Mouse (Mus musculus) kidney, adult 8-10 months (tissue): ENCODE results near the gene BC037034.
A peak's percentile ranks its signal among the peaks of the same experiment; 100 is the strongest.

Source experiments
- DNase-seq, 2 experiments: peaks; one replicate each; pipeline ENCODE4 v3.0.0; 2022

The BC037034 gene

DNA sequence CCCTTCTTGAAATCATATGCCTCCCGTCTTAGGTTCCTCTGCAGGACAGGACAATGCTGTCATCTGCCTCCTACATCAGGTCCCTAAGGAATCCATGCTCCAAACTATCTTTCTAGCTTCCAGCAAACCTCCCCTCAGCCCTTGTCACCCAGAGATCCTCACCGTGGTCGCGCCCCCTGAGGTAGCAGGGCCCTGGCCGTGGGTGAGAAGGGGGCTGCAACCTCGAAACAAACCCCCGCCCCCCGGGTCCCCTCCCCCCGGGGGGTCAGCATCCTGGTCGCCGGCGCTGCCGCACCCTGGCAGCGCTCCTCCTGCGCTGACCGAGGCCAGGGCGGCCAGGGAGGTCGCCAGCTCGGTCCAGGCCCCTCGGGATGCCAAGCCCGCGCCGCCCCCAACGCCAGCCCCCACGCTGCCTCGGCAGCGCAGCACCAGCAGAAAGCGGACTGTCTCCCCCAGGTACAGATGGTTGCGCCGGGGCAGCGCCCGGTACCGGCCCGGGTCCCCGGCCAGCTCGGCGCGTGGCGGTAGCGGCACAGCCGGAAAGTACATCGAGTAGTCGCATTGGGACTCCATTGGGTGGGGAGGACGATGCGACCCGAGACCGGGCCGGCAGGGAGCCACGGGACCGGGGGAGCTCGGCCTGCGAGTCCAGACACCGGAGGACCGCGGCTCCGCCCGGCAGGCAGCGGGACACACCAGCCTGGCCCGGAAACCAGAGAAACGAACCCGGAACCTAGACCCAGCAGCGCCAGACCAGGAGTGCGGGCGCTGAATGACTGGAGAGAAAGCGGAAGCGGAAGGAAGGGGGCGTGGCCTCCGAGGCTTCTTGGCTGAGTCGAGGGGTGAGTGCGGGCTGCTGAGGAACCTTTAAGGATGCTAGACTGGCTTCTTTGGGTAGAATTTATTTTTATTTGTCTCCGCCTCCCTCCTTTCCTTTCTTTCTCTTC lies at the start of gene BC037034:
TSS of gene BC037034 (minus strand) at position 774 of the 947 bp plus-strand sequence.
- DNase-seq: peak; percentile 89 to 92

- no peak for DNase-seq
Measured at GRCm38 (mm10) chr5:138312795-138313194, 49.0 kb upstream of the BC037034 start.

GRCm38 (mm10) chr5:138299613-138300012 lies 35.8 kb upstream of the BC037034 start:
- no peak for DNase-seq

DNA sequence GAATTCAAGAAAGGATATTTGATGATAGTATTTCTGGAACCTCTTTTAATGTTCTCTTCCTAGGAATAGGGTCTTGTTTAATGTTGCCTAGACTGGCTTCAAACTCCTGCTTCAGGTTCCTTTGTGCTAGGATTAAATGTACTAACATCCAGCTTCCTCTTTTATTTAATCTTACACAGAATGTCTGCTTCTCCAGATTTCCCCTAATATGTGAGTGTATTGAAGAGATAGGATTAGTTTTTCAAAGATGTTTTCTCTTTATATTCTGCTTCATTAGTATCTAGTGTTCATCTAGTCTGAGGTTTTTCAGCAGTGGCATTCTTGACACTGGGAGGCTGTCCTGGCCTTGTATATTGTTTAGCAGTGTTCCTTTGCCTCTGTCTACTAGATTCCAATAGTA lies 30.3 kb upstream of the BC037034 start:
- DNase-seq: no peak

DNA sequence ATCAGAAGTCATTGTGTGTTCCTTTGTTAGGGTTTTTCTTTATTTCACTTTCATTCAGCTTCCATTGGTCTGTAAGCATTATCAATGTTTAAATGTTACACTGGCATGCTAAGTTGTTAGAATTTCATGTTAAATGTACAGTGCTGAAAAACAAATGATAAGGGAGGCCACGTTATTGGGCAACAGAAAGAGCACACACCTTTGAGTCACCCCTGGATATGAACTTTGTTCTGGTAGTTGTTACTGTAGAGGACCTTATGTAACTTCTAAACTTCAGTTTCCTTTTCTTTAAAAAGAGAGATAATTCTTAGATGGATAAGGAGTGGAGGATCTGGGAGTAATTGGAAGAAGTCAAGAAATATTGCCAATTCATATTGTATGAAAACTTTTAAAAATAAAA lies 27.8 kb upstream of the BC037034 start:
- no peak for DNase-seq

DNA sequence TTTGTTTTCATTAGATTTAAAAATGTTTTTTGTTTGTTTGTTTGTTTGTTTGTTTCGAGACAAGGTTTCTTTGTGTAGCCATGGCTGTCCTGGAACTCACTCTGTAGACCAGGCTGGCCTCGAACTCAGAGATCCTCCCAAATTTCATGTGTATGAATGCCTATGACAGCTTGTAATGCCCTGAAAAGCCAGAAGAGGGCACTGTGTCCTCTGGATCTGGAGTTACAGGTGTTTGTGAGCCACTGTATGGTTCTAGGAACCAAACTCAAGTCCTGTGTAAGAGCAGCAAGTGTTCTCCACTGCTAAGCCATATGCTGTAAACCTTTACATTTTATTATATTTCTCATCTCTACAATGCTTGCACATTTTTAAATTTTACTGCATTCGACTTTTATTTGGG lies 24.0 kb upstream of the BC037034 start:
- no peak for DNase-seq

DNA sequence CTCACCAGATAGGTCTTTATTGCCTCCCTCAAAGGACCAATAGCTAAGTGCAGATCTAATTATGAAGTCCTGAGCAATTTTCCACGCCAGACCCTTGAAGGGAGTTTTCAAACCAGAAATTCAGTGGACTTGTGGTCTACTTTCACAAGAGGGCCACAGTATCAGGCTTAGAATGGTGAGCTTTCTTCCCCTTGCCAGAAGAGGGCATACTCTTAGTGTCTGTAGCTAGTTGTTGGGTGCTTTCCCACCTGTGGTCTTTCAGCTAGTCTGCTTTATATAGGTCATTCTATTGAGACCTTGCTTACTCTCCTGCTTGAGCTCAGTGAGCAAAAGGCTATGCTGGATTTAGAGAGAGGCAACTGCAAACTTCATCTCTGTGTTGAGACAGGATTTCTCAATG lies 19.7 kb upstream of the BC037034 start:
- DNase-seq: no peak

DNA sequence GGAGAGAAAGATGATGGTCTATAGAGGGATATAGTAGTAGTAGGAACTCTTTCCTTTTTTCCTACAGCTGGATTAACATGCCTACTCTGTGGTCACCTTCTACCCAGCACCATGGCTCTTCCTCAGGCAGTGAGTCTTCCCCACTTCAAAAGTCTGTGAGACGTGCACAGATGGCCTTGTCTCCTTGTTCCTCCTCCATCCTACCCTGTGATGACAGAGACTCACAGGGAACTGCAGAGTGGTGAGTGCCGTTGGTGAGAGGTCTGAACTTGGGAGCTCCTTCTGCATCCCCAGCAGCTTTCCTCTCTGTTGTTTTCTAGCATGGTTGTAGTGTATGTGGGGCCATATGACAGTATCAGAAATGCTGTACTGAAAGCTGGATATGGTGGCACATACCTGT lies 18.0 kb upstream of the BC037034 start:
- no peak for DNase-seq

DNA sequence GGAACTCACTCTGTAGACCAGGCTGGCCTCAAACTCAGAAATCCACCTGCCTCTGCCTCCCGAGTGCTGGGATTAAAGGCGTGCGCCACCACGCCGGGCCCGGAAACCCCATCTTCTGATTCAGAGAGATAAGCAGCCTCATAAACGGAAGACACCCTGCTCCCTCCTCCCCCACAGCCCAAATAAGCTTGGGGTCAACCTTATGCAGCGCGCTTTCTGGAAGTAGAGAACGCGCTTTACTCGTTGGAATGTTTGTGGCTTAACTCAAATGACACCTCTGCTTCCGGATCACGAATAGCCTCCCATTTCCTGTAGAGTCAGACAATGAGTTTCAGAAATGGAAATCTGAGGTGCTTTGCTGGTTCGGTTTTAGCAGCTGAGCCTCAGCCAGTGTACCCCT lies 17.0 kb upstream of the BC037034 start:
- no peak for DNase-seq

DNA sequence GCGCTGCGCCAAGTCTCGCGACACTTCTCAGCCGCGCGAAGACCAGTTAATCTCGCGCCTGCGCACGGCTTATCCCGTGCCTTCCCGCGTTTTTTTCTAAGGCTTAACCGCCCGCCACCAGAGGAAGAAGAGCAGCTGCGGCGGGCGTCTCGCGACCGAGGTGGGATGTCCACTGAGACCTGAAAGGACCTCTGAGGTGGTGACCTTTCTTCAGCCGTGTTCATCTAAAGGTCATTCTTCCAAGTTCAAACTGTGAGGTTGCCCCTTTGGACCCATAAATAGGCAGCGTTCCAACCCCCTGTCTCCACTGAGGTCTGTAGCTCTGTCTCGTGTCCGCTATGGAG lies 16.6 kb upstream of the BC037034 start:
- DNase-seq: no peak

GRCm38 (mm10) chr5:138279585-138280424 lies 16.0 kb upstream of the BC037034 start, which contains the start of the genes Gm43720, Gpc2 and Stag3:
TSS of gene Gm43720 (minus strand) at chr5:138279958.
TSS of gene Gpc2 (minus strand) at chr5:138280005.
TSS of gene Stag3 (plus strand) at chr5:138280240.
- peak; percentile 69 to 72 for DNase-seq

GRCm38 (mm10) chr5:138277994-138278393 lies 14.2 kb upstream of the BC037034 start:
- no peak for DNase-seq

GRCm38 (mm10) chr5:138275216-138276050 lies 11.6 kb upstream of the BC037034 start:
- DNase-seq: peak in 1 of 2 experiments; percentile 28

DNA sequence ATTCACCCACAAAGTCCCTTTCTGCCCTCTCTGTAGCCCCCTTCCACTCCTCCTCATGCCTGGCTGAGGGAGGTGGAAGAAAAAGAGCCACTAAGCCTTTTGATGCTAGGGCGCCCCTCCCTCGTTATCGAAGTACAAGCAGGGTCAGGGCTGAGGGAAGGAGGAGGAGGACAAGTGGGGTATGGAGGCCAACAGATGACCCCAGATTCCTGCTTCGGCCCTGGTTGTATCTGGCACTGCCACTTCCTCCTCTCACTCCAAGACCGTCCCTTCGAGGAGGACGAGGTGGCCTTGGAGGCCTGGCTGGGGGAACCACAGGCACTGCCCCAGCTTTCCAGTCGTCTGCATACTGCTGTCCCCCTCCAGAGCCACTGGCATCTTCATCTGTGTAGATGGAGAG lies 10.4 kb upstream of the BC037034 start:
- no peak for DNase-seq

- no peak for DNase-seq
Measured at GRCm38 (mm10) chr5:138272409-138272923, 8.6 kb upstream of the BC037034 start, which contains the start of gene Gal3st4. TSS of gene Gal3st4 (minus strand) at chr5:138272840.

- no peak for DNase-seq
Measured at GRCm38 (mm10) chr5:138271232-138271631, 7.4 kb upstream of the BC037034 start.

DNA sequence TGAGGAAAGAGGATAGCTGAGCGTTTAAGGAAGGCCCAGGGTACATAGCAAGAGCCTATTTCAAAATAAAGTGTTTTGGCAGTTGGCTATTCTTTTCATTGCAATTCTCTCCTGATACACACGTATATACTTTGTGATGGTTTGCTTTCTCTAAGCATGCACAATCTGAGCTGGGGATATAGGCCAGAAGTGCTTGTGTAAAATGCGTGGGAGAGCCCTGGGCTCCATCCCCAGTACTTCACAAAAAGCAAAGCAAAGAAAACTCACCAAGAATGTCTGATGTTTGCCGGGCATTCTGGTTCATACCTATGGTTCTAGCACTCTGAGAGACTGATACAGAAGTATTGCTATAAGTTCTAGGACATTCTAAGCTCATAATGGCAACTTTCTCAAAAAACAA lies 5.1 kb upstream of the BC037034 start:
- DNase-seq: no peak

DNA sequence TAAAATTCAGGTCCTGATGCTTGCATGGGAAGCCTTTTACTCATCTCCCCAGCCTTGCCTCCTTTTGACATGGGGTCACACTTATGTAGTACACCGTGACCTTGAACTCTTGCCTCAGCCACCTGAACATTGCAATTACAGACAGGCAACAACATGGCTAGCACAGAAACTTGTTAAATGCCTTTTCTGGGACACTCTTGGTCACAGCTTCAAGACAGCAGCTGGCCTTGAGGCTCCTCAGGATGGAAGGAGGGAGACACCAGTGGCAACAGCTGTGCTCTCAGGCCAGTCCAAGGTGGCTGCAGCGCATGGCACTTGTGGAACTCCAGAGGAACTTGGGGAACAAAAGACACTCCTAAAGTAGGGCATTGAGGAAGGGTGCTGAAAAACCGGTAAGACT lies 3.3 kb upstream of the BC037034 start:
- no peak for DNase-seq

DNA sequence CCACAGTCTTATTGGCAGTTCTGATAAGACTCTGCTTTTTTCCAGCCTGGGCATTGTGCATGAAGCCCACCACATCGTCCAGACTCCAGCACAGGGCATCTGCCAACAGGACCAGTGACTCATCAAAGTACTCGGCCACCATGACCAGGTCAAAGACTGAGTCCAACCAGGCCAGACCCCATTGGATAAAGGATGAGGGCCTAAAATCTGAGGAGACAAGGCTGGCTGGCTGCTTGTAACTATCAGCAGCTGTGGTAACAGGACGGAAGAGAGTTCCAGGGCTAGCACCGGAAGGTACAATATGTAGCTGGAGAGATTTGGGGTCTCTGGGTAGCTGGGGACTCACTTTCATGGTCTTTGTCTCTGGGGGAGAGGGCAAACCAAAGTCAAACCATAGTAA lies 1.9 kb upstream of the BC037034 start:
- no peak for DNase-seq

DNA sequence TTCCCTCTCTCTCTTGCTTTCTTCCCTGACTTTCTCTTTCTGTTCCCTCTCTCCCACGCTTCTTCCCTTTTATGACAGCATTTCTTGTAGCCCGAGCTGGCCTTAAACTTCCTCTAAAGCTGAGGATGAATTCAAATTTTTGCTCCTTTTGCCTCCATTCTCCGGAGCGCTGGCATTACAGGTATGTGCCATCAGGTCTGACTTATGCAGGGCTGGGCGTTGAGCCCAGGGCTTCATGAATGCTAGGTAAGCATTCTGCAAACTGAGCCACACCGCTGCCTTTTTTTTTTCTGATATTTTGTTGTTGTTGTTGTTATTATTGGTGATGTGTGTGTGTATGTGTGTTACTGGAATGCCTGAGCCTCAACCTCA lies 360 bp upstream of the BC037034 start:
- DNase-seq: no peak

- DNase-seq: no peak
Measured at GRCm38 (mm10) chr5:138262582-138263240, 1.1 kb downstream of the BC037034 start.

DNA sequence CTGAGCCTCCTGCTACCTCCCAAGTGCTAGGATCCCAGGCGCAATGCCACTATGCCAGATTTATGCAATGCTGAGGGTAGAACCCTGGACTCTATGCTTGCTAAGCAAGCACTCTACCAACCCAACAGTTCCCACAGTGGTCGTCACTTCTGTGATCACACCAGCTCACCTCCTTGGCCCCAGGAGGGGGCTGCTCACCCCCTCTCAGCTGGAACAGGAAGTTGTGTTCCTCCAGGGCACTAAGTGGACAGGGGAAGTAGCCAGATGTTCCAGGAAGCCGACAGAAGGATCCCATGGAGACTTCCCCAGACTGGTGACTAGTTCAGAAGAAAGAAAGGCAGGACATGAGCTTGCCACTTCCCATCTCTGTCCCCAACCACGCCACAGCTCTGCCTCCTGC lies 1.8 kb downstream of the BC037034 start:
- no peak for DNase-seq
